Mouse (Mus musculus) right cerebral cortex, postnatal 36 days (tissue): ENCODE data around the gene Sgms1.

Source experiments
- DNase-seq, 2 experiments: peaks; one replicate each; pipeline ENCODE4 v3.0.0; 2022; ENCODE audit warnings: low spot score in 2 of 2, mixed read lengths in 1 of 2

Gene Sgms1

GRCm38 (mm10) chr19:32269141-32269843 is 120.2 kb downstream of the Sgms1 start:
- no peak for DNase-seq

- DNase-seq: no peak
Observed at GRCm38 (mm10) chr19:32268562-32268961, 121.0 kb downstream of the Sgms1 start.

GRCm38 (mm10) chr19:32266385-32267252 is 122.9 kb downstream of the Sgms1 start:
- DNase-seq: no peak

GRCm38 (mm10) chr19:32263753-32264152 is 125.8 kb downstream of the Sgms1 start:
- DNase-seq: no peak

- DNase-seq: no peak
Observed at GRCm38 (mm10) chr19:32262805-32263572, 126.5 kb downstream of the Sgms1 start.

- DNase-seq: no peak
Observed at GRCm38 (mm10) chr19:32260869-32261688, 128.4 kb downstream of the Sgms1 start.

- DNase-seq: no peak
Observed at GRCm38 (mm10) chr19:32259830-32260229, 129.7 kb downstream of the Sgms1 start.

- no peak for DNase-seq
Observed at GRCm38 (mm10) chr19:32259048-32259447, 130.5 kb downstream of the Sgms1 start.

- DNase-seq: no peak
Observed at GRCm38 (mm10) chr19:32258146-32258545, 131.4 kb downstream of the Sgms1 start.

GRCm38 (mm10) chr19:32257616-32258015 is 131.9 kb downstream of the Sgms1 start:
- DNase-seq: no peak

GRCm38 (mm10) chr19:32256706-32257415 is 132.7 kb downstream of the Sgms1 start:
- no peak for DNase-seq

GRCm38 (mm10) chr19:32255429-32256185 is 133.9 kb downstream of the Sgms1 start:
- no peak for DNase-seq

GRCm38 (mm10) chr19:32254739-32255344 is 134.7 kb downstream of the Sgms1 start:
- no peak for DNase-seq

GRCm38 (mm10) chr19:32254204-32254603 is 135.3 kb downstream of the Sgms1 start:
- no peak for DNase-seq

- DNase-seq: no peak
Observed at GRCm38 (mm10) chr19:32252987-32253386, 136.5 kb downstream of the Sgms1 start.

GRCm38 (mm10) chr19:32252451-32252850 is 137.1 kb downstream of the Sgms1 start:
- DNase-seq: no peak

- DNase-seq: no peak
Observed at GRCm38 (mm10) chr19:32249181-32250130, 140.1 kb downstream of the Sgms1 start.

- no peak for DNase-seq
Observed at GRCm38 (mm10) chr19:32244881-32245280, 144.6 kb downstream of the Sgms1 start.
